Mouse (Mus musculus): ENCODE measurements around the gene Arl3. TPM values are rescaled to one million over a fixed set of nuclear protein-coding genes. Genes with fewer than 3 reads are reported as not detected.

The Arl3 gene
- polyA plus RNA-seq, 1 experiment, result 216 TPM

- no peak overlapping the region for H3K27ac ChIP-seq (ENCODE audit: insufficient read depth, low read length)
- TF ChIP-seq CTCF (IDR thresholded peaks at IDR 0.05; ENCODE audit: extremely low read depth, insufficient read depth, low read length), result no peak
- TF ChIP-seq POLR2A (IDR thresholded peaks at IDR 0.05; ENCODE audit: extremely low read depth, insufficient read depth, low read length), result no peak
- no peak overlapping the region for H3K4me3 ChIP-seq (ENCODE audit: insufficient read depth, low read length)
- peaks cover 6% of the 10 kb centered on the region for H3K4me1 ChIP-seq (ENCODE audit: control insufficient read depth, insufficient read depth, low read length)
Measured at GRCm38 (mm10) chr19:46529601-46530448, 43.2 kb downstream of the Arl3 start.

DNA sequence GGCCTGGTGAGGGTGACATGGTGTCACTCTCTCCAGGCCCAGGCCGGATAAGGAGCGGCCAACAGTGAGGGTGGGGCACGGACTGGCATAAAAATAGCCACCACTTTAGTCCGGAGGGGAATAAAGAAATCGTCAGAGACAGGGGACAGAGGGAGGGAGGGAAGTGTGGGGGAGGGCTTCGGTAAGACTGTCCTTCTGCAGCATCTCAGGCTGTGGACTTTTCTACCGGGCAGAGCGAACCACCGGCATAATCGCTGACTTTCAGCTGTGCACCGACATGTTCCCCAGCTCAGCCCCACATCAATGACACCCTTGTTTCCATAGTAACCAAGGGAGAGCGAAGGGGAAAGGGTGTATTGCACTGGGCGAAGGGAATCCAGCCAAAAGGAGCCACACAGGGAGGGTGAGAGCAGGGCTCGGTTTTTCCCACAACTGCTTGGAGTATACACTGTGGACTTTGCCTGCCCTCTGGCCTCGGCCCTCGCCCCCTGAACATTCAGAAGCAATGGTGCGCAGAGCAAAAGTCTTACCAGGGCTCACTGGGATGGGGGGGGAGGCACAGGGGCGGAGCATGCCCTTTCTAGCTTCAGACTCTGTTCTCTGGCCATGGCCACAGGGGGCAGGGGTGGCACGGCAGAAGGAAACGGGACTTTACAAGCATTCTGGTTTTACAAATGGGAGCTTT is 44.3 kb downstream of the Arl3 start:
- Histone ChIP-seq H3K27ac (ENCODE audit: insufficient read depth, low read length) (peak overlapping the region; percentile 24), H3K4me3 (ENCODE audit: insufficient read depth, low read length) (peak overlapping the region; percentile 8), H3K4me1 (ENCODE audit: control insufficient read depth, insufficient read depth, low read length) (peaks cover 9% of the 10 kb centered on the region)
- no peak for TF ChIP-seq CTCF (IDR thresholded peaks at IDR 0.05; ENCODE audit: extremely low read depth, insufficient read depth, low read length)
- TF ChIP-seq POLR2A (IDR thresholded peaks at IDR 0.05; ENCODE audit: extremely low read depth, insufficient read depth, low read length), result peak; percentile 33; the same call in 1 of the 2 replicates

DNA sequence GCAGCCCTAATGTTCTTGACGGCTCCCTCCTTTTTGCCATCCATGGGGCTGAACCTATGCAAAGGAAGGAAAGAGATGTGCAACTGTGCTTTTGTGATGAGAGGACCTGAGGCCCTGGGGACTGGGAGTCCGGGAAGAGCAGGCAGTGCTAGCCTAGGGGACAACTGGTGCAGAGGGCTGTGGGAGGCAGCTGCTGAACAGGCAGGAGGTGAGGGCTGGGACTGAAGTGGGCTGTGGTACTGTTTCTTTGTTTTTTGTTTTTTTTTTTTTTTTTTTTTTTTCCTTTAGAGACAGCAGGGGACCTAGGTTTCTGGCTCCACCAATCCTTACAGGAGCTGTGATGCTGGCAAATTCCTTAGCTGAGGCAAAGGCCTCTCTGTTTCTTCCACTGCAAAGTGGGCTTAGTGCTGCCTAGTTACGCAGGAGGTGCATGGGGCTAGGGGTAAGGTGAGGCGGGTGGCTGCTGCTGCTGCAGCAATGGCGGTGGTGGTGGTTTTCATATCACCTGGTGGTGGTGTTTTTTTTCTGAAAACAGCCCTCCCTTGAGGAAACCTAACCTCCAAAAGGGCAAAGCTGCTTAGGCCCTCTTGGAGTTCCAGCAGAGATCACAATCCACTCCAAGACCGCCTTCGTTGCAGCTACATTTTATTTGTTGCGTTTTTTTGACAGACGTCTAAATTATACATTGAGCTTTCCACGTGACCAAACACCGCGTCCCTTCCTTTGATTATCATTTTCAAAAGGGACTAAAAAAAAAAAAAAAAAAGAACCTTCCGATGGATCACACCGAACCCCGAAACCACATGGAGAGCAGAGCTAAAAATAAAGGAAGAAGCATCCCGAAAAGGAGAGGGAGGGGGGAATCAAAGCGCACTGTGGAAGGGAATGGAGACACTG is 45.1 kb downstream of the Arl3 start:
- TF ChIP-seq CTCF (IDR thresholded peaks at IDR 0.05; ENCODE audit: extremely low read depth, insufficient read depth, low read length) (no peak), POLR2A (IDR thresholded peaks at IDR 0.05; ENCODE audit: extremely low read depth, insufficient read depth, low read length) (no peak)
- Histone ChIP-seq H3K4me1 (ENCODE audit: control insufficient read depth, insufficient read depth, low read length) (peaks cover 11% of the 10 kb centered on the region), H3K27ac (ENCODE audit: insufficient read depth, low read length) (peak overlapping the region; percentile 24; the same call in 1 of the 2 replicates), H3K4me3 (ENCODE audit: insufficient read depth, low read length) (peak overlapping the region; percentile 8; the same call in 1 of the 2 replicates)

DNA sequence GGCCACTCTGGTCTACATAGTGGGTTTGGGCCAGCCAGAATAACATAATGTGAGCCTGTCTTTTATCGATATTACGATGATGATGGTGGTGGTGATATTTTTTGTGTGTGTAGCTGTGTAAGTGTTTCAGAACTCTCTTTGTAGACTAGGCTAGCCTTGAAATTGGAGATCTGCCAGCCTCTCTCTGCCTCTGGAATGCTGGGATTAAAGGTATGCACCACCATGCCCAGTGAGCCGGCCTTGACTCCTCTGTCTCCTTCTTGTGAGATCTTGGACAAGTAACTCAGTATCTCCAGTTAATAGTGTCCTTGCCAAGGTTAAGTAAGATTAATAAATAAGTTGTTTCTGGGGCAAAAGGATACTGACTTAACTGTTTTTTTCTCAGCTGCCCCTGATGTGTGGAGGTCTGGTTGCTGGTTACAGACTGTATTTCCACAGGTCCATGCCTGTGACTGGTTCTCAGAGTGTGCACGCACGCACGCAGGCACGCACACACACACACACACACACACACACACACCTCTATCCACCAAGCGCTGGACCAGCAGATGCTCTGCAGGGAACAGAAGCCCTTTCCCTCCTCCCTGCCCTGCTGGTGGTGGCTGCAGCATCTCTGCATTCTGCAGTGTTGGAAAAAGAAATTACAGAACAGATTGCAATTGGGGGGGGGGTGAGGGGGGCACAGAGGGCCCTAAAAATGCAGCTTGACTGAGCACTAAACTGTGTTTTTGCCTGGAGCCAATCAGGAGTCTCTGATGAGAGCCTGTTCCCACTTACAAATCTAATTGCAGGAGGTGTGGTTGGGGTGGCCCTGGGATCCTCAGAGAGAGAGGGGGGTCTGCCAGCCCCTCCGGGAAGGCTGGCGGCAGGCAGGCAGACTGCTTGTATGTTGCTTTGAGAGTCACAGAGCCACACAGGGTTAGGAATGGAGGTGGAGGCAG is 47.0 kb downstream of the Arl3 start:
- Histone ChIP-seq H3K27ac (ENCODE audit: insufficient read depth, low read length) (no peak overlapping the region), H3K4me1 (ENCODE audit: control insufficient read depth, insufficient read depth, low read length) (peaks cover 9% of the 10 kb centered on the region), H3K4me3 (ENCODE audit: insufficient read depth, low read length) (no peak overlapping the region)
- TF ChIP-seq POLR2A (IDR thresholded peaks at IDR 0.05; ENCODE audit: extremely low read depth, insufficient read depth, low read length) (no peak), CTCF (IDR thresholded peaks at IDR 0.05; ENCODE audit: extremely low read depth, insufficient read depth, low read length) (no peak)

GRCm38 (mm10) chr19:46524601-46525321 is 48.2 kb downstream of the Arl3 start:
- H3K4me1 ChIP-seq (ENCODE audit: control insufficient read depth, insufficient read depth, low read length), result peaks cover 7% of the 10 kb centered on the region
- TF ChIP-seq POLR2A (IDR thresholded peaks at IDR 0.05; ENCODE audit: extremely low read depth, insufficient read depth, low read length) (no peak), CTCF (IDR thresholded peaks at IDR 0.05; ENCODE audit: extremely low read depth, insufficient read depth, low read length) (no peak)
- no peak overlapping the region for H3K4me3 ChIP-seq (ENCODE audit: insufficient read depth, low read length)
- no peak overlapping the region for H3K27ac ChIP-seq (ENCODE audit: insufficient read depth, low read length)

GRCm38 (mm10) chr19:46524152-46524544 is 48.9 kb downstream of the Arl3 start:
- TF ChIP-seq POLR2A (IDR thresholded peaks at IDR 0.05; ENCODE audit: extremely low read depth, insufficient read depth, low read length) (no peak), CTCF (IDR thresholded peaks at IDR 0.05; ENCODE audit: extremely low read depth, insufficient read depth, low read length) (no peak)
- peaks cover 6% of the 10 kb centered on the region for H3K4me1 ChIP-seq (ENCODE audit: control insufficient read depth, insufficient read depth, low read length)
- no peak overlapping the region for H3K27ac ChIP-seq (ENCODE audit: insufficient read depth, low read length)
- H3K4me3 ChIP-seq (ENCODE audit: insufficient read depth, low read length), result no peak overlapping the region

DNA sequence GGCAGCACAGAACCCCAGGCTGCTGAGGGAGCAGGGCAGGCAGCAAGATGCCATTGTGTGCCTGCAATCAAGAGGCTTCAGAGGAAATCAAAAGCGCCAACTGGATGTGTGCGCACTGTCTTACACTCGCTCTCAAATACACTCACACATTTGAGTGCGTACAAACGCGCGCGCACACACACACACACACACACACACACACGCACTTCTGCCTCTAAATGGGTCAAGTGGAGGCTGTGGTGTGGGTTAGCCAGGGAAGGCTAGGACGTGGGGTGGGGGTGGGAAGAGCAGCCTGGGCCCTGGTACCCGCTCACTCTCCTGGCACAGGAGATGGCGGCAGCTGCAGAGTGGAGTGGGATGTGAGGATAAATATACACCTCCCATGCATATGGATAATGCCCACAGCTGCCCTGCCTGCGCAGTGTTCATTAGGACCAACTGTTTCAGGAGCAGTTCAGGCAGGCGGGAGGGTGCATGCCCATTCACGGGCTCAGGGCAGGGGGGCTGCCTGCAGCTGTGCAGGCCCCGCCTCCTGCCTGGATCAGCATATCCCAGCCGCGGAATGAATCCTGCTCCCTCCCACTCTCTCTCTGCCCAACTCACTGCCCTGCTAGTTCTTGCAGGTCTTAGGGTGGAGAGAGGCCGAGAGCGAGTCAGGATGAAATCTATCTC is 49.4 kb downstream of the Arl3 start:
- H3K27ac ChIP-seq (ENCODE audit: insufficient read depth, low read length), result no peak overlapping the region
- TF ChIP-seq POLR2A (IDR thresholded peaks at IDR 0.05; ENCODE audit: extremely low read depth, insufficient read depth, low read length) (0 out of 2 replicates have a peak, but pooled peaks have one; percentile 25), CTCF (IDR thresholded peaks at IDR 0.05; ENCODE audit: extremely low read depth, insufficient read depth, low read length) (no peak)
- peaks cover 6% of the 10 kb centered on the region for H3K4me1 ChIP-seq (ENCODE audit: control insufficient read depth, insufficient read depth, low read length)
- H3K4me3 ChIP-seq (ENCODE audit: insufficient read depth, low read length), result no peak overlapping the region
